Mouse (Mus musculus) fat pad, adult 2 months (tissue): ENCODE data around the gene Ankrd54.

ENCODE experiments used
- DNase-seq: peaks from one replicate; pipeline ENCODE4 v3.0.0-alpha.2; 2011; ENCODE audit warnings: low read depth, low spot score; ENCODE audit errors: extremely low read depth

Gene Ankrd54

GRCm38 (mm10) chr15:79075658-79076365, 13.1 kb upstream of the Ankrd54 start:
- DNase-seq: no peak

- no peak for DNase-seq
Observed at GRCm38 (mm10) chr15:79074913-79075532, 12.3 kb upstream of the Ankrd54 start, which contains the start of gene Eif3l. TSS of gene Eif3l (plus strand) at chr15:79075179.

GRCm38 (mm10) chr15:79074446-79074845, 11.8 kb upstream of the Ankrd54 start:
- no peak for DNase-seq

- no peak for DNase-seq
Observed at GRCm38 (mm10) chr15:79073752-79074151, 11.1 kb upstream of the Ankrd54 start.

- DNase-seq: no peak
Observed at GRCm38 (mm10) chr15:79071117-79072039, 8.7 kb upstream of the Ankrd54 start.

GRCm38 (mm10) chr15:79068416-79068815, 5.7 kb upstream of the Ankrd54 start:
- DNase-seq: no peak

- no peak for DNase-seq
Observed at GRCm38 (mm10) chr15:79067631-79068030, 4.9 kb upstream of the Ankrd54 start.

GRCm38 (mm10) chr15:79066276-79066675, 3.6 kb upstream of the Ankrd54 start:
- DNase-seq: no peak

GRCm38 (mm10) chr15:79065086-79065770, 2.5 kb upstream of the Ankrd54 start:
- DNase-seq: no peak

GRCm38 (mm10) chr15:79063160-79063740, 557 bp upstream of the Ankrd54 start:
- no peak for DNase-seq

- no peak for DNase-seq
Observed at GRCm38 (mm10) chr15:79060887-79061565, 1.7 kb downstream of the Ankrd54 start.

- DNase-seq: no peak
Observed at GRCm38 (mm10) chr15:79057850-79058249, 4.8 kb downstream of the Ankrd54 start.

GRCm38 (mm10) chr15:79056601-79057000, 6.1 kb downstream of the Ankrd54 start:
- no peak for DNase-seq

- no peak for DNase-seq
Observed at GRCm38 (mm10) chr15:79052366-79052765, 10.3 kb downstream of the Ankrd54 start.

- no peak for DNase-seq
Observed at GRCm38 (mm10) chr15:79051461-79052360, 11.0 kb downstream of the Ankrd54 start.

- no peak for DNase-seq
Observed at GRCm38 (mm10) chr15:79050964-79051363, 11.7 kb downstream of the Ankrd54 start.

- no peak for DNase-seq
Observed at GRCm38 (mm10) chr15:79050160-79050845, 12.4 kb downstream of the Ankrd54 start.

- DNase-seq: no peak
Observed at GRCm38 (mm10) chr15:79048186-79048585, 14.5 kb downstream of the Ankrd54 start.
